Comparison of ENCODE assay signal across 10 mouse cellular contexts in the genomic region with DNA sequence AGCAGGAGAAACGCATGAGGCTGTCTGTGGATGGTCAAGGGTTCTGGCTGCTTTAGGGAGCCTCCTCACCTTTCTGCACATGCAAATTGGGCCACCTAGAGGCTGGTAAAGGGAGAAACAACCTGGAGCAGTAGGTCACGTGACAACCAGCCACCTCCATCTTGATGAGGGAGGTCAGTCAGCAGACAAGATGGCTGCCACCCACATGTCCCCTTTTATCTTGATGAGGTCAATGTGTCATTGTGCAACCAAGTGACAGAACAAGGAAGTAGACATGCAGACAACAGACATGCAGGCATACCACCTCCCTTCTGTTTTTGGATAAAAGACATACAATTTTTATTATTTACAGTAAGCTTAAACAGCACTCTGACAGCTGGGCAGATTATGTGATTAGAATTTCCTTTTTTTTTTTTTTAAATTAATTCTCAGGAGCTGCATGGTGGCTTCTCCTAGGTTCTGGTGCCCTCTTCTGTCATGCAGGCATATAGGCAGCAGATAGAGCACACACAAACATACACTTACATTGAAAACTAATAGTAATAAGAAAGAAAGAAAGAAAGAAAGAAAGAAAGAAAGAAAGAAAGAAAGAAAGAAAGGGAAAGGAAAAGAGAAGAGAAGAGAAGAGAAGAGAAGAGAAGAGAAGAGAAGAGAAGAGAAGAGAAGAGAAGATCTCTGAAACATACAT. TPM values are rescaled to one million over a fixed set of nuclear protein-coding genes. Genes with fewer than 3 reads are reported as not detected.
A peak's percentile ranks its signal among the peaks of the same experiment; 100 is the strongest.
DNase-seq lines count a peak whose midpoint lies in the region; ATAC-seq lines count a peak whose summit lies in the region.
"Had no signal": no experiment of that assay in that cellular context is flagged by ENCODE, and none has a peak within 500 bp of the region (broad histone marks: within the 10 kb centered on the region; RNA-seq: fewer than 3 reads in every experiment).

No protein-coding gene starts in this region.

- H3K27me3 ChIP-seq in liver, embryonic 11.5 days (replicated peaks; ENCODE audit: control insufficient read depth, insufficient read depth, low read length): no peaks in the 10 kb centered on the region

- ATAC-seq in CD4-positive, CD25-positive, alpha-beta regulatory T cell, adult 4 months: no peak
- no peak; the same call in 1 of the 2 replicates for ATAC-seq in liver, embryonic 11.5 days (replicated peaks; ENCODE audit: low FRiP score)
- no peak for ATAC-seq in megakaryocyte, adult 5-6 weeks (ENCODE audit: poor library complexity, severe bottlenecking)

- DNase-seq in CD4-positive, CD25-positive, alpha-beta regulatory T cell, adult 2 months (ENCODE audit: low read depth, low spot score): peak; percentile 38
- DNase-seq in liver: peak; percentile 72
- DNase-seq in liver, embryonic 11.5 days (ENCODE audit: low spot score): no peak
- peak; percentile 94 for DNase-seq in c-Kit-positive CD71-positive TER-119-positive erythroid progenitor cells, embryonic 14.5 days (ENCODE audit: low spot score)
- DNase-seq in retina, embryonic 14.5 days (ENCODE audit: low spot score): peak; percentile 57
- DNase-seq in urinary bladder, postnatal 4 days (ENCODE audit: low spot score in 2 of 2): no peak

- 74% methylated on average over 2 of the region's 2 CpGs for WGBS in liver, embryonic 11.5 days

- no peaks in the 10 kb centered on the region for H3K9me3 ChIP-seq in liver, embryonic 11.5 days (ENCODE audit: control insufficient read depth, low read length)

- H3K27ac ChIP-seq in liver, embryonic 11.5 days (ENCODE audit: low read depth, low read length): no peak overlapping the region

- H3K9ac ChIP-seq in liver, embryonic 11.5 days (ENCODE audit: low read depth, low read length): no peak overlapping the region

- no peak overlapping the region for H3K4me3 ChIP-seq in liver, embryonic 11.5 days (ENCODE audit: low read depth, low read length)

- H3K36me3 ChIP-seq in liver, embryonic 11.5 days (ENCODE audit: control insufficient read depth, insufficient read depth, low read length): no peaks in the 10 kb centered on the region

- H3K4me2 ChIP-seq in liver, embryonic 11.5 days: no peak overlapping the region

- H3K4me1 ChIP-seq in liver, embryonic 11.5 days (replicated peaks; ENCODE audit: control insufficient read depth, insufficient read depth, low read length): no peaks in the 10 kb centered on the region

RNA-seq across cellular contexts. Expression of gene Gm14496, which starts 58.9 kb away (rescaled TPM):
- polyA plus RNA-seq in CD4-positive, CD25-positive, alpha-beta regulatory T cell, adult 4 months (2017; shearing (Covaris generic)): under 1 TPM in 1 of 2 experiments, not detected in 1; 0.16 TPM
- not detected in 2 replicates for polyA plus RNA-seq in liver, embryonic 11.5 days (2014; fragmentation: Nextera tagmentation; extraction: Ambion mirVana)
- total RNA-seq in megakaryocyte, adult 5-6 weeks (2015): not detected in 2 replicates
- total RNA-seq in megakaryocyte, adult 5-6 weeks (2017): not detected in 2 replicates
- total RNA-seq: layer of hippocampus, postnatal 25 days had no signal
- polyA plus RNA-seq: gonadal fat pad, adult 2 months had no signal

Comparison
In these comparisons a context has a peak if more than half of its experiments do, and no peak if none do; other contexts are left out.
1. DNase-seq: peak in CD4-positive, CD25-positive, alpha-beta regulatory T cell, adult 2 months (single experiment), liver (single experiment), c-Kit-positive CD71-positive TER-119-positive erythroid progenitor cells, embryonic 14.5 days (single experiment) and retina, embryonic 14.5 days (single experiment); none in liver, embryonic 11.5 days (single experiment) and urinary bladder, postnatal 4 days (0 of 2).